Mouse (Mus musculus) bone marrow macrophage, adult 2 months (primary cell): ENCODE data around the gene Havcr1.

ENCODE experiments used
- CTCF ChIP-seq: IDR thresholded peaks from 2 replicates; pipeline ENCODE4 v1.5.1; 2012; ENCODE audit warnings: low read depth, mild to moderate bottlenecking, low read length, moderate library complexity
- POLR2A ChIP-seq: IDR thresholded peaks from 2 replicates; pipeline ENCODE4 v1.6.1; 2012; ENCODE audit warnings: mild to moderate bottlenecking, low read depth, low read length, borderline replicate concordance

DNA sequence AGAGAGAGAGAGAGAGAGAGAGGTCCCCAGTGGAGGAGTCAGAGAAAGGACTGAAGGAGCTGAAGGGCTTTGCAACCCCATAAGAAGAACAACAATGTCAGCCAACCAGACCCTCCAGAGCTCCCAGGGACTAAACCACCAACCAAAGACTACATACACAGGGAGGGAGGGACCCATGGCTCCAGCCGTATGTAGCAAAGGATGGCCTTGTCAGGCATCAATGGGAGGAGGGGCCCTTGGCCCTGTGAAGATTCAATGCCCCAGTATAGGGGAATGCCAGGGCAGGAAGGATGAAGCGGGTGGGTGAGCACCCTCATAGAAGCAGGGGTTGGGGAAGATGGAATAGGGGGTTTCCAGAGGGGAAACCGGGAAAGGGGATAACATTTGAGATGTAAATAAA, 6.8 kb downstream of the Havcr1 start:
- TF ChIP-seq CTCF = no peak
- no peak for TF ChIP-seq POLR2A
